Mouse (Mus musculus) MEL (cell line): ENCODE data around the gene Miga2.
A peak's percentile ranks its signal among the peaks of the same experiment; 100 is the strongest.

Source experiments
- CHD1 ChIP-seq: IDR thresholded peaks from 2 replicates; pipeline ENCODE4 v1.6.1; 2012; ENCODE audit warnings: low read depth, mild to moderate bottlenecking, inconsistent platforms, low read length, improper control_type of control experiment
- CTCF ChIP-seq, 3 experiments: IDR thresholded peaks in 2 of 3; conservative IDR thresholded peaks in 1 of 3; 2 replicates each; pipeline ENCODE4 v1.5.1; 2011 to 2012; ENCODE audit warnings: low read length in 3 of 3, low read depth in 2 of 3, mild to moderate bottlenecking in 2 of 3, improper control_type of control experiment in 1 of 3, inconsistent platforms in 1 of 3, mixed read lengths in 1 of 3, moderate library complexity in 1 of 3; ENCODE audit not compliant: control insufficient read depth in 1 of 3, insufficient read depth in 1 of 3, poor library complexity in 1 of 3, severe bottlenecking in 1 of 3
- EP300 ChIP-seq, 2 experiments: IDR thresholded peaks; 2 replicates each; pipeline ENCODE4 v1.6.1; 2011; ENCODE audit warnings: improper control_type of control experiment in 2 of 2, low read length in 2 of 2, low read depth in 1 of 2, mild to moderate bottlenecking in 1 of 2
- MAX ChIP-seq: IDR thresholded peaks from 2 replicates; pipeline ENCODE4 v1.6.1; 2011; ENCODE audit warnings: low read length, improper control_type of control experiment
- NELFE ChIP-seq: IDR thresholded peaks from 2 replicates; pipeline ENCODE4 v1.6.1; 2011; ENCODE audit warnings: low read depth, low read length, improper control_type of control experiment
- POLR2A ChIP-seq, 2 experiments: IDR thresholded peaks; 2 replicates each; pipeline ENCODE4 v1.6.1; 2011 to 2012; ENCODE audit warnings: low read length in 2 of 2, mild to moderate bottlenecking in 2 of 2, control low read depth in 1 of 2, improper control_type of control experiment in 1 of 2, low read depth in 1 of 2, moderate library complexity in 1 of 2; ENCODE audit not compliant: control insufficient read depth in 1 of 2, insufficient read depth in 1 of 2, poor library complexity in 1 of 2
- ZMIZ1 ChIP-seq: IDR thresholded peaks from 2 replicates; pipeline ENCODE4 v1.6.1; 2012; ENCODE audit warnings: low read depth, mild to moderate bottlenecking, inconsistent platforms, low read length, improper control_type of control experiment, moderate library complexity

DNA sequence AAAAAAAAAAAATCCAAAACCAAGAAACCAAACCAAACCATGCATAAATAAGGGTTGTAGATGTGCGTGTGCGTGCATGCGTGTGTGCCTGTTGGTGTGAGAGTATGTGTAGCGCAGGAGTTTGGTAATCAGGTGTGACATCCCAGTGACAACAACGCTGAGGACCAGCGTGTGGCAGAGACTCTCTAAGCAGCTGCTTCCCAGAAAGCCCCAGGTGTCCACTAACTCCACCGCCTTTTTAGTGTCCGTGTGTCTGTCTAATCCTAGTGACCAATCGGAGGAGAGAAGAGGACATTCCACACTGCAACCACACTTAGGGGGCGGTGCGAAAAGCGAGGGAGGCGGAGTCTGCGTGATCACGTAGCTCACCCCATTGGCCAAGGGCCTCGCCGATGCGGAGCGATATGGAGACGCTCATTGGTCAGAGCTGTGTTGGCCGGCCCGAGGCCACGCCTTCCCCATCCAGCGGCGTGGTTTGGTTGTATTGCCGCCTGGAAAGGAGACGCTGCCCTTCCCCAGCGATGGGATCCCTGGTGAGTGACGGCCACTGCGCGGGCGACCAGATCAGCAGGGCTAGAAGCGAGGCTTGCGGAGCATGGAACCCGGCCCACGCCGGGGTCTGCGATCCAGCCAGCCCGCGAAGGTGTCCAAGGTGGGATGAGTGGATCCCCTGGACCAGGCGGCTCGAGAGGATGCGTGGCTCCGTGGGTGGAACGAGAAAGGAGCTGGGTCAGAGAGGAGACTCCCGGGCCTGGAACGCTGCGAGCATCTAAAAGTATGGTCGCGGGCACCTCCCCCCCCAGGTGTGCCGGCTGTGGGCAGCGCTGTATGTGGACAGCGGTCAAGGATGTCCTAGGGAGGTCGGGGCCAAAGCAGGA is at the start of gene Miga2:
- TF ChIP-seq MAX (peak; percentile 73), POLR2A (IDR thresholded peaks at IDR 0.05; ENCODE audit: control insufficient read depth in 1 of 2, insufficient read depth in 1 of 2, low read depth in 1 of 2, low read length in 2 of 2, poor library complexity in 1 of 2) (peak; percentile 32 to 70; a peak in 2 of 4 replicates), NELFE (peak; percentile 71), EP300 (IDR thresholded peaks at IDR 0.05; ENCODE audit: low read depth in 1 of 2, low read length in 2 of 2) (no peak), CTCF (IDR thresholded peaks at IDR 0.05 in 2 of 3, conservative IDR thresholded peaks at IDR 0.05 in 1 of 3; ENCODE audit: control insufficient read depth in 1 of 3, insufficient read depth in 1 of 3, low read depth in 2 of 3, low read length in 3 of 3, poor library complexity in 1 of 3, severe bottlenecking in 1 of 3) (no peak), CHD1 (no peak), ZMIZ1 (0 out of 2 replicates have a peak, but pooled peaks have one; percentile 66)
